Mouse (Mus musculus) embryo, embryonic 9.5 days (tissue): Measurements from ENCODE around the gene Gstp3.
"Not testable (repeated sequence)": the region's sequence is repeated elsewhere in the genome, so short reads cannot be mapped to it uniquely, and the experiment has no call there.

Experiments
- DNase-seq: peaks from one replicate; pipeline ENCODE4 v3.0.0-alpha.2; 2017; ENCODE audit errors: extremely low spot score

Gstp3 gene

GRCm38 (mm10) chr19:4090446-4090845 is 31.1 kb upstream of the Gstp3 start:
- DNase-seq, result no peak

DNA sequence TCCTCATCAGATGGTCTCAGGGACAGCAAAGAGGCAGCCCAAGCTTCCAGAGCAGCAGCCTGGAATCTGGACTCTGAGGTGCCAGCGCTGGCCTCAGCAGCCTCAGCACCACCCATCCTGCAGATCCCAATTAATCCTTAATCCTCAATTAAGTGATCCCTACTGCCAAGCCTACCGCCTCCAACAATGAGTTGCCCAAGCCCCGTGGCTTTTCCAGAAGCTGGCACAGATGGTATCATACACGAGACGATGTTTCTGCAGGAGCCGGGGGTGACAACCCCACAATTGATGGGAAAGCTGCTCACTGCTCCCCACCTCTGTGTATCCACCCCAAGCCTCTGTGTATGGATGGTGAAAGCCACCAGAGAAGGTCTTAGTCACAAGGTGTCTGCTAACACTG is 29.8 kb upstream of the Gstp3 start:
- DNase-seq, result no peak

DNA sequence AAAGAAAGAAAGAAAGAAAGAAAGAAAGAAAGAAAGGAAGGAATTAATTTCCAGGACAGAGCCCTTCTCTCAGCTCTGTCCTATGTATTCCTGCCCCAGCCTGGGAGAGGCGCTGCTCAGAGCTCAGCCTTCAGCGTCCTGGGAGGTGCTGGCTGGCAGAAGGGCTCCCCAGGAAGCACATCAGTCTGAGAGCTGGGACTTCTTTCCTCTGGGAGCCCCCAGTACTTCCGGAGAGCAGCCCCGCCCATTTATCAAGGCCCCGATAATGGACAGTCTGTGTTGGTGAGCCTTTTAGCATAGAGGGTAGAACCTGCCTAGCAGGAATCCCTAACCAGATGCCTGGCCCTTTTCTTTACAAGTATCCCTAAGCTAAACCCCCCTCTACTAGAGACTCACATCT is 28.8 kb upstream of the Gstp3 start:
- DNase-seq, result no peak

- DNase-seq, result no peak
Observed at GRCm38 (mm10) chr19:4087090-4087489, 27.7 kb upstream of the Gstp3 start.

- DNase-seq, result no peak
Observed at GRCm38 (mm10) chr19:4086156-4086555, 26.8 kb upstream of the Gstp3 start.

DNA sequence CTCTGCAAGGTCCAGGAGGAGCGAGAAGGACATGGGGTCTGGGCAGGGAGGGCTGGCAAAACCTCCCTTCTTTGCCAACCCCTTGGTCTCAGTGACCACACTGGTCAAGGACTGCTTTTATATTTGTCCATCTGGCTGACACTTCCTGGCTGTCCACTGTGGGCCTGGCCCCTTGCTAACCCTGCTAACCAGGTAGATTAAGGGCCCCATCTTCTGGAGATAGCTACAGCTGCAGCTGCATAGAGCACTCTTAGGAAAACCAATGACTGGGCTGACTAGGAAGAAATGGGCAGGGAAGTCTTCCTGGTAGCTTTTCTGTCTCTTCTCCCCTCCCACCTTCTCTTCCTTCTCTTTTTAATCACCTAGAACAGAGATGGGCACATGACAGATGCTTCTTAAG is 25.6 kb upstream of the Gstp3 start:
- no peak for DNase-seq

DNA sequence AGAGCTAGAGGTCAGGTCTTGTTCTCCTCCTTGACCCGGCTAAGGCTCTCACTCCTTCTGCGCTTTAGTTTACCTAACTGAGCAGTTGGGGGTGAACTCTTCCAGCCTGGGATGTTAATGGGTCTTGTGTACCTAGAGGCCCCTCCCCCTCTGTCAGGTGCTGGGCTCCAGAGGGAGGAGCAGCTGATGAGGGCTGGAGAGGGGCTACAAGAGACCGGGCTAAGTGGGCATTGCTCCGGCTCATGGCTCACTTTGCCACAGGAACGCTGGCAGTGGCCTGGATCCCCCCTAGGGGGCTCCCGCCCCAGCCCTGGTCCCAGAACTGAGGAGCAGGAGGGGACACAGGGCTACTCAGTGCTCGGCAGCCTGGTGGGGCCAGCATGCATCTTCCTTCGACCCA is 24.5 kb upstream of the Gstp3 start:
- DNase-seq, result no peak

DNA sequence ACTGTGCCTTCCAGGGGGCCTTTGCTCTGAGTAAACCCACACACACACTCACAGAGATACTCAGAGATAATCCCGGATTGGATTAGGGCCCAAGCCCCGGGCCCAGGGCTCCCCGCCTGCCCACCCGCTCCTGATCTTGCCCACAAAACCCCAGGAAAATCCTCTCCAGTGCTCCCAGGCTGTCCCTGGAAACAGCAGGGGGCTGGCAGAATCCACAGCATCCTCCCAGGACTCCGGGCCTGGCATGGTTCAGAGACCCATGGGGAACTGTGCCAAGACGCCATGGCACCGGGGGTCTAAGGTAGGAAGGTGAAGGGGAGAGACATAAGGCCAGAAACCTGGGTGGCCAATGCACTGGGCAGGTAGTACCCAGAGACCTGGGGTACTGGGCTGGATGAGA is 23.9 kb upstream of the Gstp3 start:
- no peak for DNase-seq

- DNase-seq, result no peak
Observed at GRCm38 (mm10) chr19:4082219-4082965, 23.0 kb upstream of the Gstp3 start.

- no peak for DNase-seq
Observed at GRCm38 (mm10) chr19:4081394-4081793, 22.0 kb upstream of the Gstp3 start, which contains the start of gene Cabp2. Gene Cabp2, plus strand, starts transcription at chr19:4081578.

- no peak for DNase-seq
Observed at GRCm38 (mm10) chr19:4080511-4081009, 21.2 kb upstream of the Gstp3 start.

DNA sequence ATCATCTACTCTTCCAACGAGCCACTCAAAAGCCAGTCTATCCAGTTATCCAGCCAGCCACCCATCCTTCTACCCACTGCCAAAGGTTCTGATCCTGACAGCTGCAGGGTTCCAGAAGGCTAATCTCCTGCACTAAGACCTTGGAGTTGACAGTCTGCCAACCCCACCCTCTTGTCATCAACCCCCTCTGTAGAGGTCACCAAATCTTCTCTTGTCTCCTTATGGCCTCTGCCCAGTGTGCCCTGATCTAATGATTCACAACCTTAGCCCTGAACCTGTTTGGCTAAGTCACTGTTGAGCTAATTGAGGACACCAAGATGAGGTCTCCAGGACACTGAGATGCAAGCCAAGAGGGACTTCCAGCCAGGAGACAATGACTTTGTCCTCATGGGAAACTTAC is 20.2 kb upstream of the Gstp3 start:
- DNase-seq, result no peak

DNA sequence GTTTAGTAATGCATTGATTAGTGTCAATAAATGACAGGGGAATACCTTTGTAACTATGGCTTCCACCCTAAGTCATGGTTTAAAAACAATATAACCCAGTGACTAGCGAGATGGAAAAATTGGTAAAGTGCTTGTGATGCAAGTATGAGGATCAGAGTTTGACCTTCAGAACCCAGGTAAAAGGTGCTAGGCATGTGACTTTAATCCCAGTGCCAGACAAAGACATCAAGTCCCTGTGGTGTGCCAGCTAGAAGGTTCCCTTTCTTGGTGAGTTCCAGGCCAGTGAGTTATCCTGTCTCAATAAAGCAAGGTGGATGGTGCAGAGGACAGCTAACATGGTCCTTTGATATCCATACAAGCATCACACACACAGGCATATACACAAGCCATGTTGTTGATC is 16.2 kb upstream of the Gstp3 start:
- no peak for DNase-seq

DNA sequence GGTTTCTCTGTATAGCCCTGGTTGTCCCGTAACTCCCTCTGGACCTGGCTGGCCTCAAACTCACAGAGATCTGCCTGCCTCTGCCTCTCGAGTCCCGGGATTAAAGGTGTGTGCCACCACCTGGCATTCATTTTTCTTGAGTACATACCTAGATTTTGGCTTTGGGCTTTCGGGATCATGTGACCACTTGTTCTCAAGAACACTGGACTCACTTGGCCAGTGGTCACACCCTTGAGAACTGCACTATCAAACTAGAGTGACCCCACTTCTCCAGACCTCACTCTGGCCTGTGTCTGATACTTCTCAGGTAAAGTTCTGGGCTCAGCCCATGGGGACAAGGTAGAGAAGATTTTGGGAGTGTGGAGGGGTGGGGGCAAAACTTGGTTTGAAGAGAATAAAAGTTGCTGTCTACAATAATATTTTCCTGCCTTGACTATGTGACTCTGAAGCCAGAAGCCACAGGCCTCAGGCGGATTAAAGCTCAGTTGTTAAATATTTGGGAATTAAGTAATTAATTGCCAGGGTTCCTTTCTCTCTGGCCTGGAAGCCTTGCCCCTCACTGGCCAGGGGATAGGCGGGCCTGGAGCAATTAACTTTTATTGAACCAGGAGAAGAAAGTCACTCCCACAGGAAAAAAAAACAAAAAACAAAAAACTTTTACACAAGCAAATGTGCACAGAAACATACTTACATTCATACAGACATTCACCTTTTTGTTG is 13.5 kb upstream of the Gstp3 start:
- DNase-seq, result no peak

GRCm38 (mm10) chr19:4071406-4071805 is 12.0 kb upstream of the Gstp3 start:
- DNase-seq, result no peak

- DNase-seq, result no peak
Observed at GRCm38 (mm10) chr19:4070756-4071155, 11.4 kb upstream of the Gstp3 start.

GRCm38 (mm10) chr19:4070311-4070710 is 10.9 kb upstream of the Gstp3 start:
- no peak for DNase-seq

DNA sequence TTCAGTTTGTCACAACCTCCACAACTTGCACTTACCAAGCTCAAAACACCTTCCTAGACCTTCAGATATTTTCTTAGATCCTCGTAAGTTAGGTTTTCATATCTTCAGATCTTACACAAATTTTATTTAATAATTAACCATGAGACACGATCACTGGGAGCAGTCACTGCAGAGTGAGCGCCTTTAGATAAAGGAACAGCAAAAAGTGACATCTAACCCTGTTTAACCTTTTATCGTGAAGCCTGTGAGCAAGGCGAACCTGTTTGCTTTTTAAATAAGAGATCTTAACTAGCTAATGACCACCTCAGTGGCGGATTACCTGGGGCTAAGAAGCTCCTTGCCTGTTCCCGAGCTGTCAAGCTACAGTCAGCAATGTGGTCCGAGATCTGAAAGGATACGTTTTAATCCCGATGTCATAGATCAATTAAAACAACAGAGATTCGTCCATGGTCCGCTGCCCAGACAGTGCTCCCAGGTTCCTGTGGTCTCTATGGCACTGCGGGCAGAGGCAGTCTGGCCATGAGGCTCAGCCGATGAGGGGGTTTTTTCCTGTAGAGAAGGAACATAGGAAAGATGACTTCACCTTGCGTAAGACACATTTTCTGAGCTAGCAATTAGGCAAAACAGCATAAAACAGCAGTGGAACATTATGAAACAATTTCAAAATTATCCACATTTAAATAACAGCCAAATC is 9.5 kb upstream of the Gstp3 start:
- DNase-seq, result no peak

DNA sequence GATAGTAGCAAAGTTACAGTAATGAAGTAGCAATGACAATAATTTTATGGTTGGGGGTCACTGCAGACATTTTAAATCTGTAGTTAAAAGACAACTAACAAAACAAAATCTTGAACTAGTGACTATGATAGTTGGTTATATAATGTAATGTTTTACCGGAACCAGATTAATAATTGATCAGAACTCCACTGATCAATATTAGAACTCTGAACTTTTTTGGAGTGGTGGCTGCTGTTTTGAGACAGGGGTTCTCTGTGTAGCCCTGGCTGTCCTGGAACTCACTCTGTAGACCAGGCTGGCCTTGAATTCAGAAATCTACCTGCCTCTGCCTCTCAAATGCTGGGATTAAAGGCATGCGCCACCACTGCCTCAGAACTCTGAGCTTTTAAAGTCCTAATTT is 8.9 kb upstream of the Gstp3 start:
- not testable (repeated sequence) for DNase-seq

DNA sequence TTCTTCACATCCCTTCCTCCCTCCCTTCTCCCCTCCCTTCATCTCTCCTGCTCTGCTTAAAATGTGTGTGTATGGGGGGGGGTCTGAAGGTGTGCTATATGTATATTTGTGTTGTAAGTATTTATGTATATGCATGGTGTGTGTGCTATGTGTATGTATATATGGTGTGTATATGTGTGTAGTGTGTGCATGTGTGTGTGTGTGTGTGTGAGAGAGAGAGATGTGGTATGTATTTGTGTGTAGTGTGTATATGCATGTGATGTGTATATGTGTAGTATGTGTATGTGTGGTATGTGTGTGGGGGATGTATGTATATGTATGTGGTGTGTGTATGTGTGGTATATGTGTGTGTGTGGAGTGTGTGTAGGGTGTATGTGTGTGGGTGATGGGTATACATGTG is 7.5 kb upstream of the Gstp3 start:
- DNase-seq, result no peak

DNA sequence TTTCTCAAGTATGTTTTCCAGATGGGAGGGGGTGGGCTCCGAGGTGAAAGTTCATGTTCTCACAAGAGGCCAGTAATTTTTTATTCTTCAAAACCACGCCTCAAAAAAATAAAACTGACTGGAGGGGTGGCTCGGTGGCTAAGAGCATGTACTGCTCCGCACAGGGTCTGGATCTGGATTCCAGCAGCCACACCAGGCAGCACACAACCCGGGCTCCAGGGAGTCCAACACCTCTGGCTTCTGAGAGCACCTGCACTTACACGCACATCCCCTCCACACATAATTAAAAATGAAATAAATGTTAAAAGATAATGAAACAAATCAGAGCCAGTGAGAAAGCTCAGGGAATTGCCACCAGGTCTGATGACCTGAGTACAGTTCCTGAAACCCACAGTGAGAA is 6.9 kb upstream of the Gstp3 start:
- DNase-seq, result no peak

- DNase-seq, result not testable (repeated sequence)
Observed at GRCm38 (mm10) chr19:4064501-4064900, 5.1 kb upstream of the Gstp3 start.

DNA sequence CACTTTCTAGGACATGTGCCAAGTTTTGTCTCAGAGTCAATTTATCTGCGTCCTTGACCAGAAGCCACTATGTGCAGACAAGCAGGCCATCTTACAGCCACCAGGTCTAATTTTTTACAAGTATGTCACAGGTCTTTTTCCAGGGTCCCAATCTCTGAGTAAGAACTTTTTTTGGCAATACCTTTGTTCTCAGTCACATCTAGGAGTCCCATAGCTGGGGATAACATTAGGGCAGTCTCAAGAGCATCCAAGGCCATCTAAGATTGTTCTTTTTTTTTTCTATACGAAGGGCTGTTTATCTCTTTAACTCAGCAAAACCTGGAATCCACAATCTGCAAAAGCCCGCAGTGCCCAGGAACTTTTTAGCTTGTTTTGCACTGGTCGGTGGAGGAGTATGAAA is 4.0 kb upstream of the Gstp3 start:
- not testable (repeated sequence) for DNase-seq
